Mouse (Mus musculus) midbrain, postnatal 0 days (tissue): ENCODE results near the gene Repin1. TPM values are rescaled to one million over a fixed set of nuclear protein-coding genes. Genes with fewer than 3 reads are reported as not detected.

Experiments
- ATAC-seq: fragments of 200-750 bp; cut with Nextera tagmentation; 2 replicates; pipeline ENCODE4 v1.8.0; 2017; ENCODE audit warnings: moderate number of reproducible peaks, mild to moderate bottlenecking, moderate TSS enrichment, moderate library complexity; ENCODE audit not compliant: low FRiP score
- DNase-seq: peaks from one replicate; pipeline ENCODE4 v3.0.0-alpha.2; 2015; ENCODE audit warnings: low spot score
- H3K27ac ChIP-seq: fragments of 300-500 bp; sonication (generic); 2 replicates; pipeline ENCODE4 v1.5.1; 2014; ENCODE audit warnings: low read depth, mild to moderate bottlenecking, low read length, mixed read lengths
- H3K27me3 ChIP-seq: fragments of 300-500 bp; sonication (generic); 2 replicates; pipeline ENCODE4 v1.6.1; 2014; ENCODE audit warnings: low read length, control low read depth, mixed read lengths; ENCODE audit not compliant: insufficient read depth
- H3K36me3 ChIP-seq: fragments of 300-500 bp; sonication (generic); 2 replicates; pipeline ENCODE4 v1.6.1; 2014; ENCODE audit warnings: low read length, control low read depth, mixed read lengths; ENCODE audit not compliant: insufficient read depth
- H3K4me1 ChIP-seq: fragments of 300-500 bp; sonication (generic); 2 replicates; pipeline ENCODE4 v1.6.1; 2014; ENCODE audit warnings: mild to moderate bottlenecking, control low read depth, antibody characterized with exemption, low read length, mixed read lengths; ENCODE audit not compliant: insufficient read depth
- H3K4me2 ChIP-seq: fragments of 300-500 bp; sonication (generic); 2 replicates; pipeline ENCODE4 v1.6.1; 2014; ENCODE audit warnings: low read depth, mild to moderate bottlenecking, low read length, mixed read lengths; ENCODE audit not compliant: poor library complexity, severe bottlenecking
- H3K4me3 ChIP-seq: fragments of 300-500 bp; sonication (generic); 2 replicates; pipeline ENCODE4 v1.5.1; 2014; ENCODE audit warnings: low read depth, mild to moderate bottlenecking, low read length, moderate library complexity
- H3K9ac ChIP-seq: fragments of 300-500 bp; sonication (generic); replicated peaks from 2 replicates; pipeline ENCODE4 v1.6.1; 2014; ENCODE audit warnings: mild to moderate bottlenecking, low read length, moderate library complexity, mixed read lengths; ENCODE audit not compliant: poor library complexity, severe bottlenecking
- H3K9me3 ChIP-seq: fragments of 300-500 bp; sonication (generic); 2 replicates; pipeline ENCODE4 v1.6.1; 2016; ENCODE audit warnings: low read length, control low read depth
- CTCF ChIP-seq: IDR thresholded peaks from 2 replicates; pipeline ENCODE4 v1.5.1; 2016; ENCODE audit warnings: antibody characterized with exemption, mild to moderate bottlenecking
- WGBS: fragments of 180-500 bp; shearing (Covaris S2); extraction: QIAGEN DNeasy Blood & Tissue Kit; methylation state at CpG from one replicate; pipeline ENCODE4 v1.1.7; 2014; 5-methylcytosine and 5-hydroxymethylcytosine counted together
- polyA plus RNA-seq: library from polyadenylated mRNA; unstranded; fragments of >200 nt; fragmentation: Nextera tagmentation; extraction: Ambion mirVana; gene quantifications from 2 replicates; pipeline ENCODE4 v1.2.1, GENCODE M21; 2015
- total RNA-seq: library from RNA; depleted of rRNA; stranded (reverse); fragments of >200 nt; gene quantifications from 2 replicates; pipeline ENCODE4 v1.2.3, GENCODE M21; 2014

Gene Repin1
- total and polyA plus RNA-seq, 2 experiments from 2014 or later = 42.8 to 91.5 TPM

GRCm38 (mm10) chr6:48628808-48629660 is 35.4 kb downstream of the Repin1 start:
- peak; percentile 77 for ATAC-seq
- Histone ChIP-seq H3K4me2 (peak overlapping the region; percentile 81), H3K4me3 (peak overlapping the region; percentile 44), H3K36me3 (peaks cover 2% of the 10 kb centered on the region; the same call in 1 of the 2 replicates), H3K9me3 (no peaks in the 10 kb centered on the region), H3K9ac (peak overlapping the region; percentile 63), H3K4me1 (peaks cover 16% of the 10 kb centered on the region), H3K27me3 (0 out of 2 replicates have a peak, but pooled peaks cover 7% of the 10 kb centered on the region), H3K27ac (peak overlapping the region; percentile 47)
- 8% methylated on average over 46 of the region's 54 CpGs for WGBS
- TF ChIP-seq CTCF = 0 out of 2 replicates have a peak, but pooled peaks have one; percentile 4
- peak; percentile 53 for DNase-seq

- Histone ChIP-seq H3K27me3 (0 out of 2 replicates have a peak, but pooled peaks cover 7% of the 10 kb centered on the region), H3K4me1 (peaks cover 16% of the 10 kb centered on the region), H3K36me3 (peaks cover 2% of the 10 kb centered on the region; the same call in 1 of the 2 replicates), H3K9ac (peak overlapping the region; percentile 63), H3K9me3 (no peaks in the 10 kb centered on the region), H3K27ac (peak overlapping the region; percentile 47; the same call in 1 of the 2 replicates), H3K4me2 (peak overlapping the region; percentile 81), H3K4me3 (peak overlapping the region; percentile 44)
- no peak for TF ChIP-seq CTCF
- ATAC-seq (peak; percentile 9; the same call in 1 of the 2 replicates), DNase-seq (no peak)
- 15% methylated on average over 13 of the region's 13 CpGs for WGBS
These were observed 36.0 kb downstream of the Repin1 start for GRCm38 (mm10) chr6:48629661-48630034.

DNA sequence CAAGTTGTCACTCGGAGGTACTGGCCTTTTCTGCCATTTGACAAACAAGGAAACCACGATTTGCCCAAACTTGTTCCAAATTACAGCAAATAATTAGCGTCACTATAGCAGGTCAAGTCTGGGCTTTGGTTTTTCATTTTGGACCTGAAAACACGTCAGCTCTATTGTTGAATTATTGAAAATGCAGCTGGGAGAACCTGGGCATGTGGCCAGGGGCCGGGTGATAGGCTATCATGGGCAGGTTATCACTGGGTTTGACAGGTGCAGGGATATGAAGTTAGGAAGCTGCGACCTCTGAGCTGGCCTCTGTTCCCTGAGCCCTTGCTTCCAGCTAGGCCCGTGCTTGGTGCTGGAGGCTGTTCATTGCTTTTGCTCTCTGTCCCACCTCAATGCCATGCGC is 37.1 kb downstream of the Repin1 start:
- WGBS = 94% methylated on average over 8 of the region's 8 CpGs
- DNase-seq (no peak), ATAC-seq (no peak)
- Histone ChIP-seq H3K9ac (no peak overlapping the region), H3K4me1 (peaks cover 16% of the 10 kb centered on the region), H3K9me3 (no peaks in the 10 kb centered on the region), H3K4me2 (no peak overlapping the region), H3K4me3 (no peak overlapping the region), H3K36me3 (peaks cover 2% of the 10 kb centered on the region; the same call in 1 of the 2 replicates), H3K27ac (no peak overlapping the region), H3K27me3 (0 out of 2 replicates have a peak, but pooled peaks cover under 1% of the 10 kb centered on the region)
- TF ChIP-seq CTCF = no peak

DNA sequence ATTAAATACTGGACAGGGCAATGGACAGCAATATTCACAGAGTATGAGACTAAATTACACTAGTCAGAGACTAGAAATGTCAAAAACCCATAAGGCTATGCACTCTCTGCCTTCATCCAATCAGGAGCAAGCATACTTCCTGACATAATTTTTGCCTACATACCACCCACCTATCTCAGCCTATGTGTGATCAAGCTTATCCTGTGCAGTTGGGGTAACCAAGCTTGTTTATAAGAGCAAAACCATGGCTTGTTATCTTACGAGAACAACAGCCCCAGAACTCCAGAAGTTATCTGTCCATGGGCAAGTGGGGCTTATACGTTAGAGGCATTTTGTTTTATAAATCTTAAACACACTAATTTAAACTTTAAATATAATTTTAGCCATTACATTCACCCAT is 41.4 kb downstream of the Repin1 start:
- DNase-seq (no peak), ATAC-seq (no peak)
- H3K4me1 ChIP-seq = no peaks in the 10 kb centered on the region
- H3K9ac ChIP-seq = no peak overlapping the region
- no peak overlapping the region for H3K4me2 ChIP-seq
- no peaks in the 10 kb centered on the region for H3K27me3 ChIP-seq
- H3K27ac ChIP-seq = no peak overlapping the region
- H3K9me3 ChIP-seq = no peaks in the 10 kb centered on the region
- H3K36me3 ChIP-seq = peaks cover 2% of the 10 kb centered on the region; the same call in 1 of the 2 replicates
- 92% methylated on average over 2 of the region's 2 CpGs for WGBS
- TF ChIP-seq CTCF = no peak
- H3K4me3 ChIP-seq = no peak overlapping the region

- 52% methylated on average over 6 of the region's 6 CpGs for WGBS
- H3K36me3 ChIP-seq = peaks cover 2% of the 10 kb centered on the region; the same call in 1 of the 2 replicates
- H3K4me2 ChIP-seq = no peak overlapping the region
- DNase-seq (no peak), ATAC-seq (no peak)
- no peaks in the 10 kb centered on the region for H3K4me1 ChIP-seq
- H3K9ac ChIP-seq = no peak overlapping the region
- no peak overlapping the region for H3K27ac ChIP-seq
- TF ChIP-seq CTCF = no peak
- no peak overlapping the region for H3K4me3 ChIP-seq
- no peaks in the 10 kb centered on the region for H3K9me3 ChIP-seq
- no peaks in the 10 kb centered on the region for H3K27me3 ChIP-seq
These were observed 42.8 kb downstream of the Repin1 start for GRCm38 (mm10) chr6:48636515-48636914.
